Mouse (Mus musculus) cerebellum, adult 11-12 months (tissue): ENCODE data around the gene Npas3.

ENCODE experiments used
- DNase-seq: peaks from one replicate; pipeline ENCODE4 v3.0.0; 2022

Npas3 gene

DNA sequence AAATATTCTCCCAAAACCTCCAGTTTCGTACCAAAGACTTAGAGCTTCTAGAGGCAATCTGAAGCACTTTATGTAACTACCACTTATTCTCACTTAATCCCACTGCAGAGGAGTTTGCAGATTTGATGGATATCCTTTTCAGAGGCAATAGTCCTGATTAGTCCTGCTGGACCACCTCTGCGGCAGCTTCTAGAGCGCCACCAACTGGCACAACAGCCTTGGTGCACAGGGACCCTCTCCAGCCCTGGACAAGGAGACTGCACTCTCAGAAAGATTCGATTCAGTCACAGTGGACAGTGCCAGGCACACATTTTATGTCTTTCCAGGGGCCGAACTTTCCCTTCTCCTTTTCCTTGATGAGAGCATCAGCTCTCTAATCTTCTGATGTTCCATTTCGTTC is 471.4 kb downstream of the Npas3 start:
- no peak for DNase-seq

GRCm38 (mm10) chr12:53722156-53722555 is 473.7 kb downstream of the Npas3 start:
- no peak for DNase-seq

DNA sequence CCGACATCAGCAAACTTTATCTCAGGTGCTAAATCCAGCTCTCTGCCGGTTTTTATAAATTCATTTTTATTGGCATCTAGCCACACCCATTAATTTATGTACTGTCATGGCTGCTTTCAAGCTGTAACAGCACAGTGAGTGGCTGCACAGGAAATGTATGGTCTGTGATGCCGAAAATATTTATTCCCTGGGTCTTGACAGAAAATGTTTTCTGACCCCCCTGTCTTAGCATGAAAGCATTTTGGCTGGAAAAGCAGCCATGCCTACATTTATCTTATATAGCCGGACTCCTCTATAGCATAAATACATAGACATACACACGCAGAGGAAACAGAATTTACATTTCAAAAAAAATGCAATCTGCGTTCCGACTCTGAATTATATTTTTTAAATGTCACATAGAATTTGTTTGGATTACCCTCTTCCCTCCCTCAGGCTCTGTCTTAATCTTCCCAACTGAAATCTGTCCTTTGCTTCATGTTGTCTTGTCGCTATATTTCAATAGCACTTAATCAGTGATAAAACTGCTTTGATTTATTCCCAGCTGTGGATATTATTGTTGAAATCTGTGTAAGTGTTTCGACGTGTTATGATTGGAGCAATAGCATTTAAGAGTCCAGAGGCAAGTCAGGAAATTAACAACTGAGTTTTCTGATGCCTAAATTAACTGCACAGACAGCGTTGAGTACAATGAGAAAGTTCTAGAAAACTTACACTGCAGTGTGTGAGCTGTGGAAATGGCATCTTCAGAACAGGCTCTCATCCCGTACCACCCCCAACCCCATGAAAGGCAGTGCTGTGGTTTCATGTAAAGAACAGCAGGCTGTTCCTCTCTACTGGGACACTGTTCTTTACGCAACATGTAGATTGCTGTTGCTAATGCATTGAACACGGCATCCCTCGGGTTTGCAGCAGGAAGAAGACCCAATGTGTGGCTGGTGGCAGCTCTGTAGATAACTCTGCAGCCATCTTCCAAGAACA is 474.5 kb downstream of the Npas3 start:
- no peak for DNase-seq

DNA sequence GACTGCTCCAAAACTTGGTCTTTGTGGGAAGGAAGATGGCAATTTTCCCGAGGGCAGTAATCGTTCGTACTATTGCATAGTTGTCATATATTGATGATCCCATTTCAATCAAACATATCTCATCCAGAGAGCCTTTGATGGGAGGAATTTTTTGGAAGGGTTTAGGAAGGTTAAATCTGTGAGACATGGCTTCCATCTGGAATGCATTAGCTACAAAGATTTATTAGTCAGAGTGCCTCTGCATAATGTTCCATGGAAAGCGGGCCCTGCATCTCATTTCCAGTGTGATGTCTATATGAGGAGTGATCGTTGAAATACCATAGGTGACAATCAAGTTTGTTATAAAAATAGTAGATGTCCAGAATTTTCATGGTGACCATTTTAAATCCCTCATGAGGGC is 480.8 kb downstream of the Npas3 start:
- DNase-seq, result no peak

DNA sequence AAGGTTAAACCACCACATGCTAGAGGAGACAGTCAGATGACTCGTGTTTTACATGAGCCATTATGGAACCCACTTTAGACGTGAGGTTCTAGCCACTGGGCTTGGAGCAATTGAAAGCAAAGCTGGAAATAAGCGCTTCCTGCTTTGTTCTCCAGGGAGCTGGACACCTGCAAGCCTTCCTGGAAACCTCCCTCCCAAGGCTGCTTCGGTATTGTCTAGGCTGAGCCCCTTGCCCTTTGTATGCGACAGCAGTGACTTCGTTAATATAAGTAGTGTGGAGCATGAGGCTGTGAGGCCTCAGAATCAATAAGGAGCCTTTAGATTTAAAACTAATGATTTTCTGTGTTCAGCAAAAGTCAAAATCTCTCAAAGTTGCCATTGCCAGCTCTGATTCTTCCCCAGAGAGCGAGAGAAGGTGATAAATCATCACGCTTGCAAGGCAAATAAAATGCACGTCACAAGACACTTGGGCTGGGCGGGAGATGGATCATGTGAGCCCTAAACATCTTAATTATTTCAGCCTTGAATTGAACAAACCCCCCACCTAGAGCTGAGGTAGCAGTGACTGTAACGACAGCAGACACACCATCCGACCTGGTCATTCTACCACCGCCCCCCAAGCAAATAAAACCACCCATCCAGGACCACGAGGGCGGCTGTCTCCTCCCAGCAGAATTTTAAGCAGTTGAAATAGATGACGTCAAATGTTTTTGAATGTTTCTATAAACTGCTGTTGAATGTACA is 490.2 kb downstream of the Npas3 start:
- no peak for DNase-seq

DNA sequence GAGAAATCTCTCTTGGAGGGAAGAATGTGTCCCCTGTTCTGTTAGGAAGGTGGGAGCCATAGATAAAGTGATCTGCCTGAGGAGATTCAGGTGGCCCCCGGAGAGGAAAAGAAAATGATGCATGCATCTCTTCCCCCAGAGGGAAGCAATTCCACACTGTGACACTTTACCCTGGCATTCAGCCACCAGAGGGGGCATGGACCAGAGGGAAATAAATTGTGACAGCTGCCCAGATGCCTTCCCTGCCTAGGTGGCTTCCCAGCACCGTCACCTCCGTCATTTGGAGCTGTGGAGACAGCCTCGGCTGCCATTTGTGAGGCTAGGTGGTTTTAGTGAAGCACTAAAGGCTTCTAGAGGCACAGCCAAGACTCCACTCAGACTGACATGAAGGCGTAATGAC is 498.2 kb downstream of the Npas3 start:
- DNase-seq, result no peak

- DNase-seq, result peak; percentile 13
These were observed 500.9 kb downstream of the Npas3 start for GRCm38 (mm10) chr12:53749375-53749774.

DNA sequence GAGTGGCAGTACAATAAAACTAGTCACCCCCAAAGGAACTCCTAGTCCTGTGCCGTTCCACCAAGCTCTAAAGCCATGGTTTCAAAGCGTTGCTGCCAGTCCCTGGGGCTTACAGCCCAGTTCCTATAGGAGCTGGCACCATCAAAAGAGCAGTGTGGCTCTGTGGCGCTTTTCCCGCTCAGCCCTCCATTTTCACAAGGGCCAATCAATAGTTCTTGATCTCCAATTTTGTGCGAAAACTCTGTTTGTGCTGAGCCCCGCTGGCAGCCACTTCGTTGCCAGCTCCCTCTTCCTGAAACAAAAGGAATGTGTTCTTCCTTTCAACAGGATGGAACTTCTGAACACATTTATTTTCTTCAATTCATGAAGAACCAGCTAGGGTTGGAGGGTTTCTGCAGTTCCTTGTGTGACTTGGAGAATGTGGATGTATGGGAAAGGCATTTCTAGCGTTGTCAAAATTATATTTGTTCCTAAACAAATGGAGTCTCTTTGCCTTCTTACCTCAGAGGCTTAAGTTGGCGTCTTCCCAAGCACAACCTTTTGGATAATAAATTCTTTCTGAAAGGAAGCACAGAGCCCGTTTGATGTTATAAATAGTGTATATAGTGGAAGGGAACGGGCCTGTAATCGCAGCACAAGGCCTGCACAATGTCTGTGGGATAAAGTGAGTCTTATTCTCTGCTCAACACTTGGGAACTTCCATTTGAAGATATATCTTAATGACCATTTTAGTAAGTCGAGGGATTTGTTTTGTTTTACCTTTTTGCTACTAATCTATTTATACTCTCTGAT is 504.0 kb downstream of the Npas3 start:
- no peak for DNase-seq

DNA sequence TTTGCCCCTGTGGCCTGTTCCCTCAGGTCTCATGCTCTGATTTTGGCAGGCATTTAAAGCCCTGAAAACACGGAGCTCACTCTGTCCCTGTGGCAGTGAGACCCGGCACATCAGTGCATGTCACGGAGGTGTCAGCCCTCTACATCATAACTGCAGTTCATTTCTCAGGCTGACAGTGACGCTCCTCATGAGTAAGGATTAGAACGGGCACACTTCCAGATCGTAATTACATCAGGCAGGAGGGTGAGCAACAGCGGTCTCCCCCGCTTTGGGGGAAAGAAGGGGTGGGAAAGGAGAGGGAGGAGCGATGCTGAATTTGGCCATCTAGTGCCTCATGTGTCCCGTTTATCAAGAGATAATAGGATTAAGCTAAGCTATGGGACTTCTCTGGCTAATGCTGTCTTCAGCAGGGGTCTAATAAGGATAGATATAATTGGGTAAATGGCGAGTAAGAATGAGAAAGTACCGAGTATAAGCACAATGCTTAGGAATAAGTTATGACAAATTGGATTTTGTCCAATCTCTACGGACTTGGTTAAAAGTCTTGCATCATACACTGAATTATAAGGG is 505.0 kb downstream of the Npas3 start:
- DNase-seq, result no peak

GRCm38 (mm10) chr12:53754236-53754635 is 505.8 kb downstream of the Npas3 start:
- no peak for DNase-seq

GRCm38 (mm10) chr12:53757631-53758030 is 509.2 kb downstream of the Npas3 start:
- no peak for DNase-seq

DNA sequence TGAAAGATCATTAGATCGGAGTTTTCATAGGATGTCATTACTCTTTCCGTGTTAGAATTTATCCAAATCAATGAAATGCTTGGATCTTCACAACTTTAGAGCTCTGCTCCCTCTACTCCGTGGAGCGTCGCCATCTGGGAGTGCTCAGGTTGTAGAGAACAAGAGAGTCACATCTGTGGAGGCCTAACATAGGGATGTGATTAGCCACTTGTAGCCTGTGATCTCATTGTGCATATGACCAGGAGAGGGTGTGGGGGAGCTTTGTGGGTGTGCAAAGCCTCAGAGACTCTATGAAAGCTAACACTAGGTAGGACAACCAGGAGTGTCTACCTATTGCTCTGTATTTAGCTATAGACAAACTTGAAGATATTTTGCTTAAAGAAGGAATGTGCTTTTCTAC is 509.9 kb downstream of the Npas3 start:
- no peak for DNase-seq

- DNase-seq, result no peak
These were observed 515.7 kb downstream of the Npas3 start for GRCm38 (mm10) chr12:53764143-53764542.

GRCm38 (mm10) chr12:53768392-53768791 is 519.9 kb downstream of the Npas3 start:
- DNase-seq, result no peak

GRCm38 (mm10) chr12:53771394-53771936 is 523.0 kb downstream of the Npas3 start:
- no peak for DNase-seq

GRCm38 (mm10) chr12:53781850-53782552 is 533.5 kb downstream of the Npas3 start:
- no peak for DNase-seq

GRCm38 (mm10) chr12:53789501-53789900 is 541.0 kb downstream of the Npas3 start:
- DNase-seq, result no peak

GRCm38 (mm10) chr12:53794718-53795400 is 546.4 kb downstream of the Npas3 start:
- no peak for DNase-seq

DNA sequence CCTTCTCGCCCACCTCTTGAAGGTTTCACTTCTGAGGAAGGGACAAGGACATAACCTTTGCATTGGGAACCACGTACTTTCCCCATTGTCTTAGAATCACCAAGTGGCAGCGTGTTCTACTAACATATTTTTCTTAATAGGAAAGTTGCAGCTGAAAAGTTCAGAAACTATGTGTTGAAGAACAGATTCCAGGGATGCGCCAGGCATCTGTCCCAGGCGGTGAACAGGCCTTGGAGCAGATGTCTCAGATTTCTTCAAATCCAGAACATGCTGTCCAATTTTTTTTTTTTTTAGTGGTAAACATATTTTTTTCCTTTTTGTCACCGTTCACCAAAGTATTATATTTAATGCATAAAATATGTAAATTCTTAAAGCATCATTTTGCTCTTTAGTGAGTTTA is 553.4 kb downstream of the Npas3 start:
- no peak for DNase-seq

- no peak for DNase-seq
These were observed 553.9 kb downstream of the Npas3 start for GRCm38 (mm10) chr12:53802381-53802780.

GRCm38 (mm10) chr12:53810081-53810480 is 561.6 kb downstream of the Npas3 start:
- no peak for DNase-seq
